ENCODE assay signal across 8 mouse cellular contexts in the genomic region with DNA sequence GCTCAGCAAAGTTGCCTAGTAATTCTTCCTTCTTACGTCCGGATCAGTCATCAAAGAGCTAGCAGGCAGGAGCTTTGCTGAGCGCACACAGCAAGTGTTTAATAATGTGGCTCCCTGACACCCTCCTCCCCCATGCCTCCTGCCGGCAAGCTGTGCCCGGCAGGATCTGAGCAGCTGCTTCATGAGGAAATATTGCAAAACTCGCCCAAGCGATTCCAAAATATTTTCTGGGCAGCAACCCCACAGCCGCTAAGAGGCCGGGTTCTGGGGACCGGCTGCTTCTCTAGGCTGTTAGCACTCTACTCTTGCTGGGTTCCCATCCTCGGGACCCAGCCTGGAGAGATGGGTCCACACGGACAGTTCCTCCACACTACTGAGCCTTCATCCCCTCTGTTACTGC.
A peak's percentile ranks its signal among the peaks of the same experiment; 100 is the strongest.
DNase-seq lines count a peak whose midpoint lies in the region; ATAC-seq lines count a peak whose summit lies in the region.

No protein-coding gene starts in this region.

- DNase-seq in frontal cortex, postnatal 25 days (ENCODE audit: low spot score in 2 of 2): no peak
- peak; percentile 90 for DNase-seq in brain, adult 2 months (ENCODE audit: low read depth, low spot score)
- peak; percentile 32 to 37 for DNase-seq in gastrocnemius, postnatal 36 days
- DNase-seq in left cerebral cortex, postnatal 25 days (ENCODE audit: low spot score in 2 of 2): peak; percentile 73 to 91
- peak; percentile 25 for DNase-seq in right cerebral cortex, postnatal 4 days
- DNase-seq in thymus, postnatal 36 days: no peak
- DNase-seq in spleen, postnatal 4 days (ENCODE audit: low spot score in 2 of 2): no peak

- peak; percentile 87 for ATAC-seq in frontal cortex, adult (ENCODE audit: low TSS enrichment)

- intact Hi-C loops in gastrocnemius, postnatal 36 days (cut with DNase I): loop anchor here (5.0 kb wide), 1 partner anchor 79 kb away; no protein-coding TSS in a partner anchor
- intact Hi-C loops in left cerebral cortex, postnatal 25 days (cut with DNase I): loop anchor here (1.0 to 2.0 kb wide), 2 partner anchors 115 to 194 kb away; a partner anchor contains a TSS

Comparison
In these comparisons a context has a peak if more than half of its experiments do, and no peak if none do; other contexts are left out.
1. DNase-seq: peak in brain, adult 2 months (single experiment), gastrocnemius, postnatal 36 days (2 of 2), left cerebral cortex, postnatal 25 days (2 of 2) and right cerebral cortex, postnatal 4 days (single experiment); none in frontal cortex, postnatal 25 days (0 of 2), thymus, postnatal 36 days (0 of 2) and spleen, postnatal 4 days (0 of 2).